Mouse (Mus musculus) left cerebral cortex, postnatal 14 days (tissue): ENCODE measurements at regions not wholly inside any gene's neighbourhood (a gene's known extent, or its start where the extent isn't known, plus 50 kb on each side); places are given as distances from the start of the nearest gene placed in this dataset.

ENCODE experiments used
- DNase-seq, 2 experiments: peaks; one replicate each; pipeline ENCODE4 v3.0.0; 2021 to 2022; ENCODE audit warnings: low spot score in 2 of 2, mixed read lengths in 1 of 2
- intact Hi-C: fragments of 180-260 bp; cut with DNase I; formaldehyde crosslinking; loops from one replicate; pipeline ENCODE4 v1.15.1; 2025

DNA sequence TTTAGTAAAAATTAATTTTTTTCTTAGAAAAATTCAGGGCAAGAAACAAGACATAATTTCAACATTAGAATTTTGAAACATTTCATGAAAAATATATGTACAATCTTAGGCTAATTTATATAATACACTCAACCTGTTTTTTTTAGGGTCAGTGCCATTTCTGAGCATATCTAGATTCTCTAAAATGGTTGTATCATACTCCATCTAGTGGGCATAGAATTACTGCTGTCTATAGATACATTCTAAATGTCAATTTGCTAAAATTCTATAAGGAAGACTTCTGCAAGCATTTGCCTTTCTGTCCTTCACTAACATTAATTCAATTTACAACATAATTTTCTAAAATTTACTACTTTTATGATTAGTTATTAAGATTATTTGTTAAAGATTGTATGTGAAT is 507.7 kb downstream of the Zbbx start:
- intact Hi-C loops, result loop anchor here (10.0 kb wide), 1 partner anchor 1592 kb away; no protein-coding TSS in a partner anchor
- no peak for DNase-seq

DNA sequence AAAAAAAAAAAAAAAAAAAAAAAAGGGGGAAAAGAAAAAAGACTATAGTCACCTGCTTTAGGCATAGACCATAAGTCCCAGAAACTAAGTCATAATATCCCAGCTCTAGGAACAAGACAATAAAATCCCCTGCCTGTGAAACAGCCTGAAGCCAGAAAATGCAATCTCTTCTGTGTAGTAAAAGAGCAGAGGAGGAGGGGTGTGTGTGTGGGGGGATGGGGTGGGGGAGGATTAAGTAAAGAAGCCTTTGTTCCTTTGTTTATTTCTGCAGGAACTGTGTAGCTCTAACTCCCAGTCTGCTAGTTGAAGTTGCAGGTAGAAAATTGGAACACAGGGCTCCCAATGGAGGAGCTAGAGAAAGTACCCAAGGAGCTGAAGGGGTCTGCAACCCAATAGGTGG is 532.2 kb downstream of the Zbbx start:
- intact Hi-C loops, result no loop called here
- no peak for DNase-seq

DNA sequence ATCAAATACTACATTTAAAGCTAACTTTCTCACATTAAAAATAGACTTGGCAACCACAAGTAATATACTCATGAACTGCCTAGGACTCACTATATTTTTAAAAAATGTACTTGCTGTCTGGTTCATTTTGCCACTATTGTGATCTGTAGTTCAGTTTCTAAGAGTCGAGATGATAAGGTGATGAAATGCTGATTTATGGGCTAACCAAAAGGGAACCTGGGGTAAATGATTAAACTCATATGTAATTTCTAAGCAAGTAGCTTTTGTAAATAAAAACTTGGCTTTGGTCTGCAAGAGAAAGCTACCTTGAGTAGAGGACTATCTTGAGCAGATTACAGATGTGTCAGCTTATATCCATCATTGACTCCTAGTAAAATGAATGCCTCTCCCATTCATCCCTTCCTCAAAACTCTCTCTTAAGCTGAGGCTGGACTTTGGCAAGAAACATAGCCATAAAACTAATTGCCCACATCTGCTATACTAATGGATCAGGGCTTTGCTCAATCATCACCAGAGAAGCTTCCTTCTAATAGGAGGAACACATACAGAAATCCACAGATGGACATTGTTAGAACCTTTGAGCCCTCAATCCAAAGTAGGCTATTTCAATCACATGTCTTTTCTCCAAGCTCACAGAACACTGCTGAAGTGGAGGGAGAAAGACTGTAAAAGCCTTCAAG is 563.4 kb downstream of the Zbbx start:
- no peak for DNase-seq
- intact Hi-C loops, result no loop called here

DNA sequence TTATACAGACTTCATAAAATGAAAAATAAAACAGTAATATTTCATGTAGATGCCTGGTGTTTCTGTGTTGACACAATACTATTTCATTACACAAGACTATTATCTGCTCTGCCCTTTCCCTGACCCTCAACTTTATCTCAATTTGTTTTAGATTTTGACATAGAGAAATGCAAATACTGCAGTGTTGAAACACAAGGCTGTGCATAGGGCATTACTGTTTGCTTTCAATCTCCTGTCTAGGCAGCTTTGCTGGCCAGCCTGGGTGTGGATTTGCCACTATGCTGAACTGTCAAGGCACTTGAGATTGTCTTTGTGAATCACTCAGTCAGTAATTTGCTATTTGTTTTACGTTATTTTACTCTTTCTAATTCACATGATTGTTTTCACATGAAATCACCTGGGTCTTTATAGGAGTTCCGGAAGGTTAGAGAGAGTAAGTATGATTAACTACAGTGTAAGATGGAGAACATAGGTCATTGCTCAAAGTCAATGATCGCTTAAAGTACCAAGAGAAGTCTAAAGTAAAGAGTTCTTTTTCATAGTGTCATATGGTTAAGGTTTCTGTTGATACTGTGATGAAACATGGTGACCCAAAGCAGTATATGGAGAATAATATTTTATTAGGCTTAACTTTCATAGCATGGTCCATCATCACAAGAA is 576.0 kb downstream of the Zbbx start:
- no peak for DNase-seq
- intact Hi-C loops, result no loop called here

DNA sequence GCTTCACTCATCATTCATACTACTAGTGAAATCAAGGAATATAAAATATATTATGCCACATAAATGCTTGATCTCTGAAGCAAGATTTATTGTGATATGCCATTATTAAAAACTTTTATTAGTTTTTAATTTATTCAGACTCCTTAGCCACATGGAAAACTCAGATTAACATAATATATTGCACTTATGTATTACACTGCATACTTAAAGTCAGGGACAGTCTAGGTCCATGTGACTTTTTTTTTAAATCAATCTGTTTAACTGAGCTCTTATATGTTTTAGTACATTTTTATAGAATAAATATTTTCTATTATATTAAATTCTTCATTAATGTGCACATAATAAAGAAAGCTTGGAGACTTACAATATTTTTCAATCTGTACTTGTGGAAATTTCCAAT is 599.7 kb downstream of the Zbbx start:
- no peak for DNase-seq
- intact Hi-C loops, result no loop called here

- DNase-seq, result no peak
- intact Hi-C loops, result no loop called here
These were observed 630.0 kb downstream of the Zbbx start for GRCm38 (mm10) chr3:74534795-74535194.

GRCm38 (mm10) chr3:74534006-74534698 is 630.7 kb downstream of the Zbbx start:
- no peak for DNase-seq
- intact Hi-C loops, result no loop called here

- intact Hi-C loops, result no loop called here
- no peak for DNase-seq
These were observed 681.1 kb downstream of the Zbbx start for GRCm38 (mm10) chr3:74483741-74484140.
